Mouse (Mus musculus) stomach, embryonic 16.5 days (tissue): ENCODE data around the gene Dchs1. TPM values are rescaled to one million over a fixed set of nuclear protein-coding genes. Genes with fewer than 3 reads are reported as not detected.

Source experiments
- ATAC-seq: fragments of 200-750 bp; cut with Nextera tagmentation; 2 replicates; pipeline ENCODE4 v1.8.0; 2017; ENCODE audit warnings: moderate number of reproducible peaks, moderate TSS enrichment; ENCODE audit not compliant: insufficient read depth, low FRiP score
- H3K27ac ChIP-seq: fragments of 300-500 bp; sonication (generic); 2 replicates; pipeline ENCODE4 v1.5.1; 2014; ENCODE audit warnings: low read length
- H3K27me3 ChIP-seq: fragments of 300-500 bp; sonication (generic); 2 replicates; pipeline ENCODE4 v1.6.1; 2014; ENCODE audit warnings: low read length, control low read depth, mixed read lengths; ENCODE audit not compliant: control insufficient read depth, insufficient read depth
- H3K36me3 ChIP-seq: fragments of 300-500 bp; sonication (generic); 2 replicates; pipeline ENCODE4 v1.6.1; 2014; ENCODE audit warnings: low read length; ENCODE audit not compliant: control insufficient read depth, insufficient read depth
- H3K4me1 ChIP-seq: fragments of 300-500 bp; sonication (generic); 2 replicates; pipeline ENCODE4 v1.6.1; 2014; ENCODE audit warnings: low read length, control low read depth, mixed read lengths; ENCODE audit not compliant: control insufficient read depth, insufficient read depth
- H3K4me2 ChIP-seq: fragments of 300-500 bp; sonication (generic); 2 replicates; pipeline ENCODE4 v1.6.1; 2014; ENCODE audit warnings: low read depth, low read length, mixed read lengths
- H3K4me3 ChIP-seq: fragments of 300-500 bp; sonication (generic); replicated peaks from 2 replicates; pipeline ENCODE4 v1.5.1; 2014; ENCODE audit warnings: mild to moderate bottlenecking, low read length
- H3K9ac ChIP-seq: fragments of 300-500 bp; sonication (generic); 2 replicates; pipeline ENCODE4 v1.6.1; 2014; ENCODE audit warnings: low read length
- H3K9me3 ChIP-seq: fragments of 300-500 bp; sonication (generic); replicated peaks from 2 replicates; pipeline ENCODE4 v1.6.1; 2016; ENCODE audit warnings: low read length, control low read depth; ENCODE audit not compliant: control insufficient read depth
- WGBS: fragments of 180-500 bp; shearing (Covaris S2); extraction: QIAGEN DNeasy Blood & Tissue Kit; methylation state at CpG from one replicate; pipeline ENCODE4 v1.1.7; 2014; 5-methylcytosine and 5-hydroxymethylcytosine counted together
- polyA plus RNA-seq: library from polyadenylated mRNA; unstranded; fragments of >200 nt; fragmentation: Nextera tagmentation; extraction: Ambion mirVana; gene quantifications from 2 replicates; pipeline ENCODE4 v1.2.1, GENCODE M21; 2015

Gene Dchs1
- polyA plus RNA-seq, 1 experiment from 2014 or later, result 7.7 TPM

DNA sequence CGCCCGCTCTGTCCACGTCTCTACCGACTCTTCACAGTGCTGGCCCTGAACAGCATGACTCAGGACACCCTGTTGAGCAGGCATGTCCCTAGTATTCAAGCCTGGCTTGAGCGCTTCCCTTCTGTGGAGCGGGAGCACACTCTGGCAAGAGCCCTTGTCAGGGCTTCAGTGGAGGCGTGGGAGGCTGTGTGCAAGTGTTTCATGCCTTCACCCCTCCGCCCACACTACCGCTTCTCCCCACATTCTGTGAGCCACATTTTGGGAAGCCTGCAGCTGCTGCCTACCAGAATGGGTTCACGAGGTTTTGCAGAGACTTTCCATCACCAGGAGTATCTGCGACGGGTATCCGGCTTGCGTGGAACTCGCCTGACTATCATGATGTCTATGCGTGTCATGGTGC is 84.3 kb downstream of the Dchs1 start:
- Histone ChIP-seq H3K9me3 (no peaks in the 10 kb centered on the region), H3K36me3 (no peaks in the 10 kb centered on the region), H3K9ac (no peak overlapping the region), H3K4me1 (no peaks in the 10 kb centered on the region), H3K27ac (no peak overlapping the region), H3K4me3 (no peak overlapping the region), H3K4me2 (no peak overlapping the region), H3K27me3 (no peaks in the 10 kb centered on the region)
- WGBS, result 82% methylated on average over 16 of the region's 16 CpGs
- ATAC-seq, result no peak

Other genes with a start within 250 kb of the Dchs1 start
- gene Smpd1, start 233.3 kb downstream of the Dchs1 start, polyA plus RNA-seq, result 43.3 and 48.7 TPM in 2 replicates
- 36.2 and 38.7 TPM in 2 replicates for gene Apbb1, start 206.0 kb downstream of the Dchs1 start, polyA plus RNA-seq
- 10.8 and 15.1 TPM in 2 replicates for gene Hpx, start 187.5 kb downstream of the Dchs1 start, polyA plus RNA-seq
- 29.4 and 29.7 TPM in 2 replicates for gene Trim3, start 154.1 kb downstream of the Dchs1 start, polyA plus RNA-seq
- gene Timm10b, start 147.6 kb downstream of the Dchs1 start, polyA plus RNA-seq, result 182 and 183 TPM in 2 replicates
- gene Arfip2, start 147.2 kb downstream of the Dchs1 start, polyA plus RNA-seq, result 77.9 and 78.4 TPM in 2 replicates
- gene Gm45799, start 147.1 kb downstream of the Dchs1 start, polyA plus RNA-seq, result 21.1 and 37.0 TPM in 2 replicates
- gene Dnhd1, start 136.8 kb downstream of the Dchs1 start, polyA plus RNA-seq, result 1.4 and 1.5 TPM in 2 replicates
- 417 and 433 TPM in 2 replicates for gene Ilk, start 51.1 kb downstream of the Dchs1 start, polyA plus RNA-seq
- 33.4 and 35.7 TPM in 2 replicates for gene Rrp8, start 50.3 kb downstream of the Dchs1 start, polyA plus RNA-seq
- gene Taf10, start 43.3 kb downstream of the Dchs1 start, polyA plus RNA-seq, result 72.5 and 73.2 TPM in 2 replicates
- 77.3 and 82.8 TPM in 2 replicates for gene Tpp1, start 35.4 kb downstream of the Dchs1 start, polyA plus RNA-seq
- gene Mrpl17, start 23.4 kb upstream of the Dchs1 start, polyA plus RNA-seq, result 343 and 350 TPM in 2 replicates
- 1.0 and 1.1 TPM in 2 replicates for gene Gm4070, start 166.3 kb upstream of the Dchs1 start, polyA plus RNA-seq